Mouse (Mus musculus): ENCODE results near the gene Snx14.

GRCm38 (mm10) chr9:88377483-88377882, 61.3 kb downstream of the Snx14 start:
- no peak for TF ChIP-seq CTCF (IDR thresholded peaks at IDR 0.05; ENCODE audit: low read depth, low read length)
- TF ChIP-seq TAL1 (conservative IDR thresholded peaks at IDR 0.05; ENCODE audit: low read depth, low read length) = no peak
- TF ChIP-seq GATA1 (IDR thresholded peaks at IDR 0.05; ENCODE audit: borderline replicate concordance, low read length) = no peak
